Mouse (Mus musculus) heart, embryonic 15.5 days (tissue): ENCODE results near the gene Tmigd3. TPM values are rescaled to one million over a fixed set of nuclear protein-coding genes. Genes with fewer than 3 reads are reported as not detected.
A peak's percentile ranks its signal among the peaks of the same experiment; 100 is the strongest.

Experiments used
- ATAC-seq: fragments of 200-750 bp; cut with Nextera tagmentation; replicated peaks from 2 replicates; pipeline ENCODE4 v1.8.0; 2017; ENCODE audit warnings: low read depth, moderate TSS enrichment; ENCODE audit not compliant: insufficient number of reproducible peaks, insufficient read depth, low FRiP score
- H3K27ac ChIP-seq: fragments of 300-500 bp; sonication (generic); 2 replicates; pipeline ENCODE4 v1.5.1; 2015; ENCODE audit warnings: mild to moderate bottlenecking, inconsistent platforms
- H3K27me3 ChIP-seq: fragments of 300-500 bp; sonication (generic); 2 replicates; pipeline ENCODE4 v1.6.1; 2015; ENCODE audit warnings: inconsistent platforms
- H3K36me3 ChIP-seq: fragments of 300-500 bp; sonication (generic); 2 replicates; pipeline ENCODE4 v1.6.1; 2015; ENCODE audit warnings: mild to moderate bottlenecking, inconsistent platforms
- H3K4me1 ChIP-seq: fragments of 300-500 bp; sonication (generic); replicated peaks from 2 replicates; pipeline ENCODE4 v1.6.1; 2015; ENCODE audit warnings: inconsistent platforms
- H3K4me2 ChIP-seq: fragments of 300-500 bp; sonication (generic); 2 replicates; pipeline ENCODE4 v1.6.1; 2015; ENCODE audit warnings: inconsistent platforms, mild to moderate bottlenecking, moderate library complexity
- H3K4me3 ChIP-seq: fragments of 300-500 bp; sonication (generic); 2 replicates; pipeline ENCODE4 v1.5.1; 2015; ENCODE audit warnings: mild to moderate bottlenecking, inconsistent platforms
- H3K9ac ChIP-seq: fragments of 300-500 bp; sonication (generic); 2 replicates; pipeline ENCODE4 v1.6.1; 2015; ENCODE audit warnings: mild to moderate bottlenecking, inconsistent platforms
- H3K9me3 ChIP-seq: fragments of 300-500 bp; sonication (generic); replicated peaks from 2 replicates; pipeline ENCODE4 v1.6.1; 2016; ENCODE audit warnings: inconsistent platforms
- WGBS: fragments of 180-500 bp; shearing (Covaris S2); methylation state at CpG from one replicate; pipeline ENCODE4 v1.1.7; 2015; ENCODE audit warnings: mixed read lengths; 5-methylcytosine and 5-hydroxymethylcytosine counted together
- polyA plus RNA-seq: library from polyadenylated mRNA; unstranded; fragments of >200 nt; fragmentation: Nextera tagmentation; extraction: Ambion mirVana; gene quantifications from 2 replicates; pipeline ENCODE4 v1.2.1, GENCODE M21; 2015

Tmigd3 gene
- polyA plus RNA-seq, result 0.46 and 0.50 TPM in 2 replicates

GRCm38 (mm10) chr3:105870558-105870957 is at the start of gene Tmigd3, which contains the start of gene Adora3:
Gene Tmigd3, plus strand, starts transcription at chr3:105870903.
Gene Adora3, plus strand, starts transcription at chr3:105870858.
- H3K36me3 ChIP-seq, result no peaks in the 10 kb centered on the region
- no peak within 1 kb of the TSS for H3K9ac ChIP-seq
- H3K9me3 ChIP-seq, result no peaks in the 10 kb centered on the region
- no peak within 1 kb of the TSS for H3K27ac ChIP-seq
- 87% methylated on average over 3 of the region's 3 CpGs for WGBS
- peaks cover 25% of the 10 kb centered on the region for H3K4me1 ChIP-seq
- no peak within 1 kb of the TSS for H3K4me3 ChIP-seq
- no peak for ATAC-seq
- H3K27me3 ChIP-seq, result no peaks in the 10 kb centered on the region
- no peak within 1 kb of the TSS for H3K4me2 ChIP-seq

- H3K4me2 ChIP-seq, result no peak overlapping the region
- H3K36me3 ChIP-seq, result no peaks in the 10 kb centered on the region
- no peak for ATAC-seq
- H3K9ac ChIP-seq, result no peak overlapping the region
- peaks cover 44% of the 10 kb centered on the region for H3K27me3 ChIP-seq
- H3K9me3 ChIP-seq, result no peaks in the 10 kb centered on the region
- peaks cover 29% of the 10 kb centered on the region for H3K4me1 ChIP-seq
- 84% methylated on average over 3 of the region's 3 CpGs for WGBS
- H3K27ac ChIP-seq, result no peak overlapping the region
- H3K4me3 ChIP-seq, result no peak overlapping the region
These were observed 49.2 kb upstream of the Tmigd3 start for GRCm38 (mm10) chr3:105821504-105821903.

- no peak for ATAC-seq
- no peaks in the 10 kb centered on the region for H3K36me3 ChIP-seq
- H3K27me3 ChIP-seq, result peaks cover 33% of the 10 kb centered on the region
- H3K4me1 ChIP-seq, result peaks cover 21% of the 10 kb centered on the region
- no peak overlapping the region for H3K4me3 ChIP-seq
- no peak overlapping the region for H3K9ac ChIP-seq
- no peak overlapping the region for H3K27ac ChIP-seq
- H3K9me3 ChIP-seq, result no peaks in the 10 kb centered on the region
- H3K4me2 ChIP-seq, result no peak overlapping the region
These were observed 47.1 kb upstream of the Tmigd3 start for GRCm38 (mm10) chr3:105823609-105824008.

GRCm38 (mm10) chr3:105824103-105824502 is 46.6 kb upstream of the Tmigd3 start:
- no peak overlapping the region for H3K4me2 ChIP-seq
- WGBS, result 35% methylated on average over 5 of the region's 5 CpGs
- no peak overlapping the region for H3K9ac ChIP-seq
- H3K4me1 ChIP-seq, result peaks cover 18% of the 10 kb centered on the region
- no peak for ATAC-seq
- H3K27ac ChIP-seq, result no peak overlapping the region
- H3K27me3 ChIP-seq, result peaks cover 29% of the 10 kb centered on the region
- H3K4me3 ChIP-seq, result no peak overlapping the region
- no peaks in the 10 kb centered on the region for H3K36me3 ChIP-seq
- H3K9me3 ChIP-seq, result no peaks in the 10 kb centered on the region

GRCm38 (mm10) chr3:105824704-105825103 is 46.0 kb upstream of the Tmigd3 start:
- ATAC-seq, result no peak
- peaks cover 18% of the 10 kb centered on the region for H3K4me1 ChIP-seq
- H3K4me3 ChIP-seq, result no peak overlapping the region
- WGBS, result 47% methylated on average over 2 of the region's 2 CpGs
- H3K9ac ChIP-seq, result no peak overlapping the region
- no peaks in the 10 kb centered on the region for H3K9me3 ChIP-seq
- no peak overlapping the region for H3K4me2 ChIP-seq
- H3K27ac ChIP-seq, result no peak overlapping the region
- peaks cover 25% of the 10 kb centered on the region for H3K27me3 ChIP-seq
- no peaks in the 10 kb centered on the region for H3K36me3 ChIP-seq

- Histone ChIP-seq H3K27me3 (peaks cover 17% of the 10 kb centered on the region), H3K4me3 (no peak overlapping the region), H3K9ac (no peak overlapping the region), H3K9me3 (no peaks in the 10 kb centered on the region), H3K4me1 (peaks cover 18% of the 10 kb centered on the region), H3K36me3 (no peaks in the 10 kb centered on the region), H3K4me2 (no peak overlapping the region), H3K27ac (peak overlapping the region; percentile 61)
- WGBS, result 29% methylated on average over 7 of the region's 7 CpGs
- ATAC-seq, result peak; percentile 73
These were observed 45.1 kb upstream of the Tmigd3 start for GRCm38 (mm10) chr3:105825501-105826161.

- Histone ChIP-seq H3K36me3 (no peaks in the 10 kb centered on the region), H3K27me3 (peaks cover 9% of the 10 kb centered on the region), H3K27ac (no peak overlapping the region), H3K4me1 (no peaks in the 10 kb centered on the region), H3K4me3 (no peak overlapping the region), H3K9me3 (no peaks in the 10 kb centered on the region), H3K9ac (no peak overlapping the region), H3K4me2 (no peak overlapping the region)
- WGBS, result 95% methylated on average over 3 of the region's 3 CpGs
- ATAC-seq, result no peak
These were observed 39.1 kb upstream of the Tmigd3 start for GRCm38 (mm10) chr3:105831584-105831983.

- H3K9ac ChIP-seq, result no peak overlapping the region
- WGBS, result 48% methylated on average over 3 of the region's 3 CpGs
- no peaks in the 10 kb centered on the region for H3K4me1 ChIP-seq
- H3K4me2 ChIP-seq, result no peak overlapping the region
- H3K4me3 ChIP-seq, result no peak overlapping the region
- peaks cover 9% of the 10 kb centered on the region for H3K27me3 ChIP-seq
- ATAC-seq, result no peak
- H3K9me3 ChIP-seq, result no peaks in the 10 kb centered on the region
- H3K36me3 ChIP-seq, result no peaks in the 10 kb centered on the region
- H3K27ac ChIP-seq, result no peak overlapping the region
These were observed 34.8 kb upstream of the Tmigd3 start for GRCm38 (mm10) chr3:105835875-105836274.

- Histone ChIP-seq H3K9ac (no peak overlapping the region), H3K4me2 (no peak overlapping the region), H3K27ac (no peak overlapping the region), H3K4me3 (no peak overlapping the region), H3K27me3 (peaks cover 3% of the 10 kb centered on the region), H3K9me3 (no peaks in the 10 kb centered on the region), H3K36me3 (no peaks in the 10 kb centered on the region), H3K4me1 (no peaks in the 10 kb centered on the region)
- 70% methylated on average over 3 of the region's 3 CpGs for WGBS
- ATAC-seq, result no peak
These were observed 33.8 kb upstream of the Tmigd3 start for GRCm38 (mm10) chr3:105836883-105837282.

GRCm38 (mm10) chr3:105838655-105839054 is 32.0 kb upstream of the Tmigd3 start:
- H3K4me3 ChIP-seq, result no peak overlapping the region
- H3K27me3 ChIP-seq, result 0 out of 2 replicates have a peak, but pooled peaks cover 9% of the 10 kb centered on the region
- no peaks in the 10 kb centered on the region for H3K9me3 ChIP-seq
- no peak overlapping the region for H3K27ac ChIP-seq
- ATAC-seq, result no peak
- no peak overlapping the region for H3K4me2 ChIP-seq
- 63% methylated on average over 3 of the region's 3 CpGs for WGBS
- no peak overlapping the region for H3K9ac ChIP-seq
- no peaks in the 10 kb centered on the region for H3K4me1 ChIP-seq
- no peaks in the 10 kb centered on the region for H3K36me3 ChIP-seq

- Histone ChIP-seq H3K4me3 (no peak overlapping the region), H3K9me3 (no peaks in the 10 kb centered on the region), H3K27ac (no peak overlapping the region), H3K36me3 (no peaks in the 10 kb centered on the region), H3K4me2 (no peak overlapping the region), H3K4me1 (no peaks in the 10 kb centered on the region), H3K27me3 (0 out of 2 replicates have a peak, but pooled peaks cover 9% of the 10 kb centered on the region), H3K9ac (no peak overlapping the region)
- ATAC-seq, result no peak
- 85% methylated on average over 4 of the region's 4 CpGs for WGBS
These were observed 30.9 kb upstream of the Tmigd3 start for GRCm38 (mm10) chr3:105839836-105840235.
